Mouse (Mus musculus): ENCODE results near the gene Nup210.

The Nup210 gene

DNA sequence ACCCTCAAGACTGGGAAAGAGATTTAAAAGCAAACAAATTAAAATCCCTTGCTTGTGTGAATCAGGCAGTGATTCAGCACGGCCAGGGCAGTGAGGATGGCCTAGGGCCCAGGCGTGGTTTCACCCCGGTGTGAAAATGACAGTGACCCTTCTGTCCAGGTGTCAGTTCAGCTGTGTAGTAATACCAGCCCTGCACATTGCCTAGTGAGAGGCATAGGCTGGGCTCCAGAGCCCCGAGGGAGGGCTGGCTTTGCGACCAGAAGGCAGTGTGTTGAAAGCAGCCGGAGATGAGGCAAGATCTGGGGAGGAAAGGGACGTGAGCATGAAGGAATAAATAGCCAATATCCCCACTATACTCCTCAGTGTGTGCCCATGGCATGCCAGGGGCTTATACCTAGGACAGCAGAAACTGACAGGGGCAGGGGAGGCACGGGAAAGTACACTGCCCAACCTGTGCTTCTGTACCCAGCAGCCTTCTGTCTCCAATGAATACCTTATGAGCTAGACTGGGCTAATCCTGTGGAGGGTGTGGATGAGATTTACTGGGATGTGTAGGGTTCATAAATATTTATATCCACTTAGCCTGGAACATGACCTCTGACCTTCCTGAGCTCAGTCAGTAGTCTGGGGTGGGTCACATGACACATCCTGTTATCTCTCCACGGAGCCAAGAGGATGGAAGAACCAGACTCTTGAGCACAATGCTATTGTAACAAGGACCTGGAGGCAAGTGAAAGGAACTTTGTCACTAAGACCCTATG is 102.3 kb downstream of the Nup210 start:
- no peak for DNase-seq

- DNase-seq: no peak
These were observed 104.2 kb downstream of the Nup210 start for GRCm38 (mm10) chr6:91012458-91012857.

- no peak for DNase-seq
These were observed 105.1 kb downstream of the Nup210 start for GRCm38 (mm10) chr6:91011568-91011967.

- DNase-seq: no peak
These were observed 108.3 kb downstream of the Nup210 start for GRCm38 (mm10) chr6:91008284-91008830.

GRCm38 (mm10) chr6:91007207-91007606 is 109.4 kb downstream of the Nup210 start:
- no peak for DNase-seq

DNA sequence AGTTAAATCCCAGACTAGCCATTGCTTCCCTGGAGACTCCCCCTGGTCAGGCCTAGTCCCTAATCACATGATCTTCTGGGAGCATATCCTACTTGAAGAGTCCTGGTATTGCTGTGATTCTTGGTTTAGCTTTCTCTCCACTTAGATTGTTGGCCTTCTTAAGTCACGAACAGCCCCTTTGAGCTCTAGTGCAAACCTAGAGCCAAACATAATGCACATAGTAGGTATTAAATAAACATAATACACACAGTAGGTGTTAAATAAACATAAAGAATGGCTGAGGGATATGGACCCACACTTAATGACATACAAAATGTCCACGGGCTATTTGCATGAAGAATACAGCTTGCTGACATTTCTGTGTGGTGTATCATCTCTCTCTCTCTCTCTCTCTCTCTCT is 112.5 kb downstream of the Nup210 start:
- DNase-seq: no peak

DNA sequence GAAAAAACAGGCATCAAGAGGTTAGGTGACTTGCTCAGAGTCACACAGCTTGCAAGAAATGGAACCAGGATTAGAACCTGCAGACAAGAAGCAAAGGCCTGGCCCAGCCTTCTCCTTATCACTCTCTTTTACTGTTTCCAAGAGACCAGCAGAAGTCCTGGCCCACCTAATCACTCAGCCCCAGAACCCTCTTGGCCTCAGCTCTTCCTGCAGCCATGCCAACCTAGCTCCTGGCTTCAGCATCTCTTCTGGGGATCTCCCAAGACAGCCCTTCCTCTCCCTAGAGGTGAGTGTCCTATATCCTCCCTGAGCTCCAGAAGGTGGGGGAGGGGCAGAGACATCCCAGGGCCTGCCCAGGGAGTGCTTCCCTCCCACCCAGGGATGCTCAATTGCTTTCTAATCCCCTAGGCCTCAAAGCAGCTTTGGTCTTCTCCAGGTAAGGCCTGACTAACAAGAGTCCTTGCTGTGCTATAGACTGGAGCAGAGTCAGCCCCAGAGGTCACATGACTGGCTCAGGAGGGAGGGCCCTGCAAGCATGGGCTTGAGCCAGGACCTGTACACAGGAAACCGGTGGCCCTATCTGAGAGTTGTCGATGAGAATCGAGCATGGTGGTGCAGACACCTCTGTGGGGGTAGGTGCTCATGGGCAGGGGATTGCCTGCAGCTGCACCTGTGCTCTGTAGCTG is 113.2 kb downstream of the Nup210 start:
- DNase-seq: no peak

DNA sequence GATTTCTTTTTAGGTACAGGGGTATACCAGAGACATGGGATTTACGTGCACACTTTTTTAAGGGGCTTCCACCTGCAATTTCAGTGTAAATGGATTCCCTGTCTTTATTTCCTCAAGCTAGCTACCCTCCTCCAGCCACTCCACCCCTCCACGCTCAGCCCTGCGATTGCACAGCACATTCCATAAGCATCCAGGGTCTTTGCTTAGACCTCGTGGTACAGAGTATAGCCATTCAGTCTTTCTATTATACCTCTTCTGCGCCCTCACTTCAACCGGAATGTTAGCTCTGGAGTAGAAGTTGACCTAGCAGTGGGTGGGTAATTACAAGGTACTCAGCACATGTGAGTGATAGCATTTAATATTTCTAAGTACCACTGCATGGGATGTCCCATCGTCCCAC is 115.1 kb downstream of the Nup210 start:
- no peak for DNase-seq

- DNase-seq: no peak
These were observed 115.7 kb downstream of the Nup210 start for GRCm38 (mm10) chr6:91000819-91001525.

- DNase-seq: no peak
These were observed 117.5 kb downstream of the Nup210 start for GRCm38 (mm10) chr6:90999176-90999575.

DNA sequence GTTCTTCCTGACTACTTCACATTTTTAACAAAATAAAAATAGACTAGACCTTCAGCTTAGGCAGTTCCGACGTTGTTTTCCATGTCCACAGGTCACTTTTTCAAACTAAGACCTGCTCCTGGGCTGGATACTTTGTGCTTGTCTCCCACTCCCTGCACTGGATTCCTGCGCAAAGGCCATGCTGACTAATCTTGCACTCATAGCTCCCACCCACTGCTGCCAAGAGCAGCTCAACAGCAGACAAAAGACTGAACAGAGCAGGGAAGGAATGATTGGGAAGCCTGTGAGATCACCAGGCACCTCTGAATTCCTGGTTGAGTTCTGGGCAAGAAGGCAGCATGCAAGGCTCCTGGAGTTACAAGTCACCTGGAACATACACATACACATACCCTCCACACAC is 119.6 kb downstream of the Nup210 start:
- no peak for DNase-seq

GRCm38 (mm10) chr6:90996181-90996580 is 120.4 kb downstream of the Nup210 start:
- DNase-seq: no peak

DNA sequence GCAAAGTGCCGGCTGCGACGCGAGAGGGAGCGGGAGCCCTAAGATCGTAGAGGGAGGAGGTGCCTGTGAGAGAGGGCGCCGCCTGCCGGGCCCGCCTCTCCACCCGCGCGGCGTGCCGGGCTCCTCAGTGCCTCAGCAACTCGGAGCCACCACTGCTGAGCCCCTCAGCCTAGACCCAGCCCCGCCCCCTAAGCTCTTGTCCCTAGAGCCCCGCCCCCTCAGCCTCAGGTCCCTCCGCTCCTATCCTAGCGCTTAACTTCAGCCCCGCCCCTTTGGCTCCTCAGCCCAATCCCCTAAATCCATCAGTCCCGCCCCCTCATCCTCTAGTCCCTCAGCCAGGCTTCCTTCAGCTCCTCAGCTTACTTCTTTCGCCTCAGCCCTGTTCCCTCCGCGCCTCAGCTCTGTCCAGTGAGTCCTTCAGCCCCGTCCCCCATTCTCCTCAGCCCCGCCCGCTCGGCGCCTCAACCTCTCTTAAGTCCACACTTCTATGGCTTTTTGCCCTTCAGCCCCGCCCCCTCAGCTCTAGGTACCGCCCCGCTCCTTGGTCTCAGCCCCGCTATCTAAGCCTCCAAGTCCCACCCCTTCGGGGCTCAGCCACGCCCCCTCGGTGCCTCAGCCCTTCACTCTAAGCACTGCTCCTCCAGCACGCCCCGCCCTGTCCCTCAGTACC is 127.8 kb downstream of the Nup210 start, which contains the start of gene Iqsec1:
Gene Iqsec1 (minus strand): TSS at position 38 of the 670 bp plus-strand sequence.
- DNase-seq: peak; percentile 93

GRCm38 (mm10) chr6:90988299-90988625 is 128.4 kb downstream of the Nup210 start:
- DNase-seq: no peak

- peak; percentile 48 for DNase-seq
These were observed 128.9 kb downstream of the Nup210 start for GRCm38 (mm10) chr6:90987561-90988298.

DNA sequence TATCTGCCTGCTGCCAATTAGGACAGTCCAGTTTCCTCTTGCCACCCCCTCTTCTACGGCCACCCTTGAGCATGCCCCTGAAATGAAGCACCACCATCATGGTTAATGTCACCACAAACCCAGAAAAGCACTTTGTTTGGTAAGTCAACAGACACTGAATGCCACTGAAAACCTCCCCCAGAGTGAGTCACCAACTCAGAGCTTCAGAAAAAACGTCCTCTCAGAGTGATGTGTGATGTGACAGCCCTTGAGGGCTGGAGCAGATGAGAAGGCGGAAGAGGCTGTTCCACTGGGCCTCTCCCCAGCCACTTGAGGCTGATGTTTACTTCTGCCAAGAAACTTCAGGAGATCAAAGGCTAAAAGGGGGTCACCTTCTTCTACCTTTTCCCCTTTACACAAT is 132.5 kb downstream of the Nup210 start:
- DNase-seq: no peak

DNA sequence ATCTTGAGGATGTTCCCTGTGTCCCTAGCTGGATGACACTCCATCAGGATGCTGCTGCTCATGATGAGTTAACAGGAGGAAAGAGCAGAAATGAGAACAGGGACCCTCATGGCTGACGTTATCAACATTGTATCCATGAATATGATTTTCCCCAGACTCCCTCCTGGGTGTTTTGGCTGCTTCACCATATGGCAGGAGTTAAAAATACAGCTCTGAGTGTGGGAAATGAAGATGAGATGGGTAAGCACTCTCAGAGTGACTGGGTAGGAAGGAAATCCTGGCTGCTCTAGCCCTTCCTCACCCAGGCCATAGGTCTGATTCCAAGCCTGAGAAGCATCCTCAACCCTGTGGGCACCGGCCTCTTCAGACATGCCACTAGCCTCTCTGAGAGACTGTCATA is 142.3 kb downstream of the Nup210 start:
- no peak for DNase-seq

GRCm38 (mm10) chr6:90969341-90969871 is 147.2 kb downstream of the Nup210 start:
- DNase-seq: no peak

Data from kidney, postnatal 14 days (tissue).